ENCODE assay signal across 28 mouse cellular contexts in genomic region chr6:50926313-50926712, GRCm38 (mm10).
A peak's percentile ranks its signal among the peaks of the same experiment; 100 is the strongest.
DNase-seq lines count a peak whose midpoint lies in the region; ATAC-seq lines count a peak whose summit lies in the region.
"Had no signal": no experiment of that assay in that cellular context is flagged by ENCODE, and none has a peak within 500 bp of the region (broad histone marks: within the 10 kb centered on the region; RNA-seq: fewer than 3 reads in every experiment).

No protein-coding gene starts in this region.

- no peak overlapping the region for H3K4me3 ChIP-seq in kidney, embryonic 16.5 days (ENCODE audit: low read length)
- no peak overlapping the region for H3K4me3 ChIP-seq in kidney, embryonic 15.5 days (replicated peaks)
- H3K4me3 ChIP-seq in embryonic facial prominence, embryonic 12.5 days = no peak overlapping the region
- no peak overlapping the region for H3K4me3 ChIP-seq in embryonic facial prominence, embryonic 15.5 days (replicated peaks)
- no peak overlapping the region for H3K4me3 ChIP-seq in limb, embryonic 15.5 days
- H3K4me3 ChIP-seq: erythroblast, embryonic 14.5 days; forebrain, embryonic 12.5 days; forebrain, embryonic 15.5 days; heart, embryonic 10.5 days; heart, embryonic 13.5 days had no signal

- H3K27ac ChIP-seq in kidney, embryonic 16.5 days (ENCODE audit: low read length) = no peak overlapping the region
- H3K27ac ChIP-seq in kidney, embryonic 15.5 days = no peak overlapping the region
- peak overlapping the region; percentile 81 for H3K27ac ChIP-seq in embryonic facial prominence, embryonic 12.5 days
- H3K27ac ChIP-seq in embryonic facial prominence, embryonic 15.5 days (replicated peaks) = peak overlapping the region; percentile 48; the same call in 1 of the 2 replicates
- H3K27ac ChIP-seq in limb, embryonic 15.5 days = no peak overlapping the region
- H3K27ac ChIP-seq: forebrain, embryonic 12.5 days; forebrain, embryonic 15.5 days; heart, embryonic 10.5 days; heart, embryonic 13.5 days; hindbrain, embryonic 14.5 days; hindbrain, postnatal 0 days had no signal

- 71% methylated on average over 1 of the region's 1 CpGs for WGBS in kidney, embryonic 16.5 days
- 72% methylated on average over 1 of the region's 1 CpGs for WGBS in kidney, embryonic 15.5 days
- WGBS in embryonic facial prominence, embryonic 12.5 days = 44% methylated on average over 1 of the region's 1 CpGs
- WGBS in embryonic facial prominence, embryonic 15.5 days = 42% methylated on average over 1 of the region's 1 CpGs
- WGBS in limb, embryonic 15.5 days = 63% methylated on average over 1 of the region's 1 CpGs

- no peak overlapping the region for H3K4me2 ChIP-seq in kidney, embryonic 16.5 days (replicated peaks; ENCODE audit: low read depth, low read length)
- no peak overlapping the region for H3K4me2 ChIP-seq in kidney, embryonic 15.5 days
- H3K4me2 ChIP-seq in embryonic facial prominence, embryonic 12.5 days (replicated peaks) = no peak overlapping the region
- no peak overlapping the region for H3K4me2 ChIP-seq in embryonic facial prominence, embryonic 15.5 days (replicated peaks)
- no peak overlapping the region for H3K4me2 ChIP-seq in limb, embryonic 15.5 days
- H3K4me2 ChIP-seq: forebrain, embryonic 12.5 days; forebrain, embryonic 15.5 days; heart, embryonic 13.5 days; hindbrain, embryonic 14.5 days had no signal

- no peak for DNase-seq in heart, adult 8-10 months (ENCODE audit: low spot score)
- DNase-seq in left cerebral cortex, adult 18-20 months (ENCODE audit: low spot score in 2 of 2) = no peak
- DNase-seq: adrenal gland, adult 8-10 months; adrenal gland, postnatal 25 days; cerebellum, adult 11-12 months; cerebellum, adult 8-10 months; cerebellum, postnatal 10 days; cerebellum, postnatal 36 days; embryo, embryonic 11 days; gastrocnemius, postnatal 10 days; heart, adult 18-20 months; heart, postnatal 14 days; heart, postnatal 4 days had no signal

- peaks cover 7% of the 10 kb centered on the region; the same call in 1 of the 2 replicates for H3K9me3 ChIP-seq in kidney, embryonic 16.5 days (ENCODE audit: low read length)
- H3K9me3 ChIP-seq in kidney, embryonic 15.5 days (replicated peaks) = no peaks in the 10 kb centered on the region
- peaks cover 3% of the 10 kb centered on the region for H3K9me3 ChIP-seq in embryonic facial prominence, embryonic 12.5 days
- peaks cover 3% of the 10 kb centered on the region; the same call in 1 of the 2 replicates for H3K9me3 ChIP-seq in embryonic facial prominence, embryonic 15.5 days (replicated peaks)
- no peaks in the 10 kb centered on the region for H3K9me3 ChIP-seq in limb, embryonic 15.5 days
- H3K9me3 ChIP-seq: forebrain, embryonic 12.5 days; forebrain, embryonic 15.5 days had no signal

- peaks cover 15% of the 10 kb centered on the region for H3K4me1 ChIP-seq in kidney, embryonic 16.5 days (ENCODE audit: insufficient read depth, low read length)
- H3K4me1 ChIP-seq in kidney, embryonic 15.5 days = peaks cover 34% of the 10 kb centered on the region
- peaks cover 16% of the 10 kb centered on the region for H3K4me1 ChIP-seq in embryonic facial prominence, embryonic 12.5 days
- H3K4me1 ChIP-seq in embryonic facial prominence, embryonic 15.5 days = peaks cover 16% of the 10 kb centered on the region
- peaks cover 9% of the 10 kb centered on the region; the same call in 1 of the 2 replicates for H3K4me1 ChIP-seq in limb, embryonic 15.5 days
- H3K4me1 ChIP-seq: heart, embryonic 13.5 days had no signal

- H3K9ac ChIP-seq in kidney, embryonic 16.5 days (replicated peaks; ENCODE audit: low read length) = no peak overlapping the region
- no peak overlapping the region for H3K9ac ChIP-seq in kidney, embryonic 15.5 days
- no peak overlapping the region for H3K9ac ChIP-seq in embryonic facial prominence, embryonic 12.5 days
- no peak overlapping the region for H3K9ac ChIP-seq in embryonic facial prominence, embryonic 15.5 days
- no peak overlapping the region for H3K9ac ChIP-seq in limb, embryonic 15.5 days
- H3K9ac ChIP-seq: forebrain, embryonic 12.5 days; forebrain, embryonic 15.5 days; heart, embryonic 13.5 days; hindbrain, embryonic 14.5 days had no signal

- H3K36me3 ChIP-seq in kidney, embryonic 16.5 days (ENCODE audit: insufficient read depth, low read length) = no peaks in the 10 kb centered on the region
- H3K36me3 ChIP-seq in kidney, embryonic 15.5 days = no peaks in the 10 kb centered on the region
- H3K36me3 ChIP-seq in embryonic facial prominence, embryonic 12.5 days = no peaks in the 10 kb centered on the region
- no peaks in the 10 kb centered on the region for H3K36me3 ChIP-seq in embryonic facial prominence, embryonic 15.5 days
- no peaks in the 10 kb centered on the region for H3K36me3 ChIP-seq in limb, embryonic 15.5 days
- H3K36me3 ChIP-seq: forebrain, embryonic 12.5 days; forebrain, embryonic 15.5 days; heart, embryonic 10.5 days; heart, embryonic 13.5 days had no signal

- ATAC-seq in kidney, embryonic 16.5 days (ENCODE audit: low FRiP score, low TSS enrichment) = 0 out of 2 replicates have a peak, but pooled peaks have one; percentile 21
- ATAC-seq in kidney, embryonic 15.5 days (replicated peaks; ENCODE audit: low FRiP score) = no peak
- ATAC-seq in embryonic facial prominence, embryonic 12.5 days (ENCODE audit: insufficient number of reproducible peaks, insufficient read depth, low FRiP score, low TSS enrichment) = no peak
- ATAC-seq in embryonic facial prominence, embryonic 15.5 days (ENCODE audit: insufficient number of reproducible peaks, low FRiP score, low TSS enrichment, low read depth) = no peak
- peak; percentile 77; the same call in 1 of the 2 replicates for ATAC-seq in limb, embryonic 15.5 days (ENCODE audit: insufficient number of reproducible peaks, low FRiP score, low TSS enrichment, low read depth)
- no peak for ATAC-seq in granulocyte monocyte progenitor cell, adult 5-6 weeks (replicated peaks; ENCODE audit: poor library complexity, severe bottlenecking)
- ATAC-seq: activated CD4-positive, CD25-positive, alpha-beta regulatory T cell, adult 4 months; forebrain, embryonic 15.5 days; hindbrain, postnatal 0 days; inflammation-experienced regulatory T-cells, adult 6 months had no signal

- no peaks in the 10 kb centered on the region for H3K27me3 ChIP-seq in kidney, embryonic 16.5 days (ENCODE audit: insufficient read depth, low read length)
- no peaks in the 10 kb centered on the region for H3K27me3 ChIP-seq in kidney, embryonic 15.5 days
- H3K27me3 ChIP-seq in embryonic facial prominence, embryonic 12.5 days = no peaks in the 10 kb centered on the region
- H3K27me3 ChIP-seq in embryonic facial prominence, embryonic 15.5 days = no peaks in the 10 kb centered on the region
- peaks cover 14% of the 10 kb centered on the region for H3K27me3 ChIP-seq in limb, embryonic 15.5 days
- H3K27me3 ChIP-seq: forebrain, embryonic 12.5 days; forebrain, embryonic 15.5 days had no signal

Comparison
In these comparisons a context has a peak if more than half of its experiments do, and no peak if none do; other contexts are left out.
1. ATAC-seq: peak in kidney, embryonic 16.5 days (single experiment) and limb, embryonic 15.5 days (single experiment); none in kidney, embryonic 15.5 days (single experiment), embryonic facial prominence, embryonic 12.5 days (single experiment), embryonic facial prominence, embryonic 15.5 days (single experiment) and granulocyte monocyte progenitor cell, adult 5-6 weeks (single experiment).
2. H3K27ac ChIP-seq: peak in embryonic facial prominence, embryonic 12.5 days (single experiment) and embryonic facial prominence, embryonic 15.5 days (single experiment); none in kidney, embryonic 16.5 days (single experiment), kidney, embryonic 15.5 days (single experiment) and limb, embryonic 15.5 days (single experiment).